Mouse (Mus musculus): Measurements from ENCODE around the gene Hoxc13. TPM values are rescaled to one million over a fixed set of nuclear protein-coding genes. Genes with fewer than 3 reads are reported as not detected.

Hoxc13 gene
- polyA plus RNA-seq, 1 experiment from 2014 or later = not detected

GRCm38 (mm10) chr15:102965892-102966775 lies 45.2 kb downstream of the Hoxc13 start:
- WGBS = 3% methylated on average over 30 of the region's 30 CpGs
- peak; percentile 62; the same call in 1 of the 2 replicates for ATAC-seq (replicated peaks; ENCODE audit: insufficient number of reproducible peaks, insufficient read depth, low FRiP score, low read depth)

DNA sequence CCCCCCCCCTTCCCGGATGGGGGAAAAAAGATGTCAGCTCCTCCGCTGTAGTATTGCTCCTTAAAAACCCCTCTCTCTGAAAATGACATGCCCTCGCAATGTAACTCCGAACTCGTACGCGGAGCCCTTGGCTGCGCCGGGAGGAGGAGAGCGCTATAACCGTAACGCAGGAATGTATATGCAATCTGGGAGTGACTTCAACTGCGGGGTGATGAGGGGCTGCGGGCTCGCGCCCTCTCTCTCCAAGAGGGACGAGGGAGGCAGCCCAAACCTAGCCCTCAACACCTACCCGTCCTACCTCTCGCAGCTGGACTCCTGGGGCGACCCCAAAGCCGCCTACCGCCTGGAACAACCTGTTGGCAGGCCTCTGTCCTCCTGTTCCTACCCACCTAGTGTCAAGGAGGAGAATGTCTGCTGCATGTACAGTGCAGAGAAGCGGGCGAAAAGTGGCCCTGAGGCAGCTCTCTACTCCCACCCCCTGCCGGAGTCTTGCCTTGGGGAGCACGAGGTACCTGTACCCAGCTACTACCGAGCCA lies 45.9 kb downstream of the Hoxc13 start, which contains the start of gene Hoxc10:
Gene Hoxc10 (plus strand): TSS at position 21 of the 536 bp plus-strand sequence.
- H3K9me3 ChIP-seq (replicated peaks) = no peaks in the 10 kb centered on the region
- H3K27me3 ChIP-seq = peaks cover 97% of the 10 kb centered on the region
- H3K4me2 ChIP-seq = peak within 1 kb of the TSS; percentile 33
- peak within 1 kb of the TSS; percentile 13; the same call in 1 of the 2 replicates for H3K4me3 ChIP-seq
- ATAC-seq (replicated peaks; ENCODE audit: insufficient number of reproducible peaks, insufficient read depth, low FRiP score, low read depth) = no peak
- H3K27ac ChIP-seq = no peak within 1 kb of the TSS
- H3K9ac ChIP-seq = no peak within 1 kb of the TSS
- 4% methylated on average over 27 of the region's 27 CpGs for WGBS
- H3K36me3 ChIP-seq = no peaks in the 10 kb centered on the region
- peaks cover 10% of the 10 kb centered on the region for H3K4me1 ChIP-seq (replicated peaks)

More at GRCm38 (mm10) chr15:102965892-102966775, 45.2 kb downstream of the Hoxc13 start:
- Histone ChIP-seq H3K4me2 (peak overlapping the region; percentile 33), H3K9ac (no peak overlapping the region), H3K4me3 (peak overlapping the region; percentile 13; the same call in 1 of the 2 replicates), H3K4me1 (replicated peaks) (peaks cover 10% of the 10 kb centered on the region), H3K27ac (no peak overlapping the region), H3K9me3 (replicated peaks) (no peaks in the 10 kb centered on the region), H3K27me3 (peaks cover 97% of the 10 kb centered on the region), H3K36me3 (no peaks in the 10 kb centered on the region)

- peak within 1 kb of the TSS; percentile 13; the same call in 1 of the 2 replicates for H3K4me3 ChIP-seq
- no peak within 1 kb of the TSS for H3K27ac ChIP-seq
- H3K27me3 ChIP-seq = peaks cover 99% of the 10 kb centered on the region
- no peaks in the 10 kb centered on the region for H3K36me3 ChIP-seq
- ATAC-seq (replicated peaks; ENCODE audit: insufficient number of reproducible peaks, insufficient read depth, low FRiP score, low read depth) = no peak
- H3K4me2 ChIP-seq = peak within 1 kb of the TSS; percentile 33
- WGBS = 5% methylated on average over 12 of the region's 12 CpGs
- H3K9ac ChIP-seq = no peak within 1 kb of the TSS
- peaks cover 10% of the 10 kb centered on the region for H3K4me1 ChIP-seq (replicated peaks)
- H3K9me3 ChIP-seq (replicated peaks) = no peaks in the 10 kb centered on the region
Observed at GRCm38 (mm10) chr15:102967312-102967510, 46.3 kb downstream of the Hoxc13 start, which contains the start of gene Hoxc5. Hoxc5 (plus strand) TSS chr15:102967443.

- no peak overlapping the region for H3K27ac ChIP-seq
- no peak overlapping the region for H3K4me2 ChIP-seq
- WGBS = 4% methylated on average over 34 of the region's 34 CpGs
- peaks cover 99% of the 10 kb centered on the region for H3K27me3 ChIP-seq
- H3K4me1 ChIP-seq (replicated peaks) = peaks cover 10% of the 10 kb centered on the region
- no peaks in the 10 kb centered on the region for H3K36me3 ChIP-seq
- H3K4me3 ChIP-seq = no peak overlapping the region
- no peak overlapping the region for H3K9ac ChIP-seq
- H3K9me3 ChIP-seq (replicated peaks) = no peaks in the 10 kb centered on the region
- no peak for ATAC-seq (replicated peaks; ENCODE audit: insufficient number of reproducible peaks, insufficient read depth, low FRiP score, low read depth)
Observed at GRCm38 (mm10) chr15:102967511-102968397, 46.9 kb downstream of the Hoxc13 start.

DNA sequence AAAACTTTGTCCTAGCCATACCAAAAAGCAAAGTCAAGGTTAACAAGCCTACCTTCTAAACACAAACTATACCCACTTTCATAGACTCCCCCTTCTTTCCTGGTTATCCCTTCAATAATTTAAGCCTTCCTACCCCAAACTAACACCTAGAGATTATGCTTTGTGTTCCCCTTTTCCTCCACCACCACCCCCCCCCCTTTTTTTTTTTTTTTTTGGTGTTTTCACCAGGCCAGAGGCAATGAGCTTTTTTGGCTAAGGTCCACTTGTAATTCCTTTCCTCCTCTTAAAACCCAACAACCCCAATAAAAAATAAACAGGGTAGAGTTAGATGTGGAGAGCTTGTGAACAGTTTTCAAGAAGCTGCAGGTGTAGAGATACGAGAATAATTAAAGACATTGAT lies 48.4 kb downstream of the Hoxc13 start:
- 40% methylated on average over 1 of the region's 1 CpGs for WGBS
- peaks cover 99% of the 10 kb centered on the region for H3K27me3 ChIP-seq
- no peak overlapping the region for H3K9ac ChIP-seq
- no peaks in the 10 kb centered on the region for H3K36me3 ChIP-seq
- peaks cover 10% of the 10 kb centered on the region for H3K4me1 ChIP-seq (replicated peaks)
- no peak for ATAC-seq (replicated peaks; ENCODE audit: insufficient number of reproducible peaks, insufficient read depth, low FRiP score, low read depth)
- no peaks in the 10 kb centered on the region for H3K9me3 ChIP-seq (replicated peaks)
- no peak overlapping the region for H3K4me3 ChIP-seq
- no peak overlapping the region for H3K27ac ChIP-seq
- no peak overlapping the region for H3K4me2 ChIP-seq

DNA sequence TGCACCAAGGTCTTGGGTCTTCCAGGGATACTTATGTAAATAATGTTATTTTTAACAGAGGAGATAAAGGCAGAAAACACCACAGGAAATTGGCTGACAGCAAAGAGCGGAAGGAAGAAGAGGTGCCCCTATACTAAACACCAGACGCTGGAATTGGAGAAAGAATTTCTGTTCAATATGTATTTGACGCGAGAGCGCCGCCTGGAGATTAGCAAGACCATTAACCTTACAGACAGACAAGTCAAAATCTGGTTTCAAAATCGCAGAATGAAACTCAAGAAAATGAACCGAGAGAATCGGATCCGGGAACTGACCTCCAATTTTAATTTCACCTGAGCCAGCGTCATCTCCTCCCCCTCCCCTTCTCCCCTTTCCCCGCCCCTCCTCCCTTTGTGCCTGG lies 49.8 kb downstream of the Hoxc13 start:
- Histone ChIP-seq H3K27me3 (peaks cover 97% of the 10 kb centered on the region), H3K4me3 (no peak overlapping the region), H3K36me3 (no peaks in the 10 kb centered on the region), H3K9ac (no peak overlapping the region), H3K4me2 (no peak overlapping the region), H3K4me1 (replicated peaks) (peaks cover 10% of the 10 kb centered on the region), H3K9me3 (replicated peaks) (no peaks in the 10 kb centered on the region), H3K27ac (no peak overlapping the region)
- ATAC-seq (replicated peaks; ENCODE audit: insufficient number of reproducible peaks, insufficient read depth, low FRiP score, low read depth) = no peak
- WGBS = 2% methylated on average over 12 of the region's 12 CpGs

- H3K4me2 ChIP-seq = no peak overlapping the region
- H3K36me3 ChIP-seq = no peaks in the 10 kb centered on the region
- H3K9ac ChIP-seq = no peak overlapping the region
- ATAC-seq (replicated peaks; ENCODE audit: insufficient number of reproducible peaks, insufficient read depth, low FRiP score, low read depth) = no peak
- no peaks in the 10 kb centered on the region for H3K9me3 ChIP-seq (replicated peaks)
- H3K27ac ChIP-seq = no peak overlapping the region
- H3K4me3 ChIP-seq = no peak overlapping the region
- WGBS = under 1% methylated on average over 21 of the region's 21 CpGs
- H3K27me3 ChIP-seq = peaks cover 97% of the 10 kb centered on the region
- H3K4me1 ChIP-seq (replicated peaks) = peaks cover 6% of the 10 kb centered on the region
Observed at GRCm38 (mm10) chr15:102972254-102972653, 51.4 kb downstream of the Hoxc13 start.

DNA sequence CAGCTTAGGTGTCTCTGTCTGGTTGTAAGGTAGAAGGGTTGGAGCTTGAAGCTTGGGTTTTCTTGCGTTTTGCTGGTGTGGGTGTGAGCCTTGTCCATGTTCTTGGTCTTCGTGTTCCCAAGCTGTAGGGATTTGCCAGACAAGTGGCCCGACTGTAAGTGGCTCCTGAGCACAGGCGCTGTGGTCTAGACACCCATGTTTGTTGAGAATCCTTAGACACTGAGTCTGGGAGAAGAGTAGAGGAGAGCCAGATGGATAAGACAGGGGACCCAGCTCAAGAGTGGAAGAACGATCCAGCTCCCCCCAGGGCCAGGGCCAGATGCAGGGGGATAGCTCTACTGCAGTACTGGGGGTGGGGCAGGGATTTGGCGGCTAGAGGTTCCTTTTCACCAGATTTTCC lies 51.9 kb downstream of the Hoxc13 start:
- H3K4me3 ChIP-seq = no peak overlapping the region
- H3K4me2 ChIP-seq = no peak overlapping the region
- 7% methylated on average over 6 of the region's 6 CpGs for WGBS
- ATAC-seq (replicated peaks; ENCODE audit: insufficient number of reproducible peaks, insufficient read depth, low FRiP score, low read depth) = no peak
- H3K27me3 ChIP-seq = peaks cover 97% of the 10 kb centered on the region
- H3K9ac ChIP-seq = no peak overlapping the region
- H3K36me3 ChIP-seq = no peaks in the 10 kb centered on the region
- peaks cover 8% of the 10 kb centered on the region for H3K4me1 ChIP-seq (replicated peaks)
- no peaks in the 10 kb centered on the region for H3K9me3 ChIP-seq (replicated peaks)
- H3K27ac ChIP-seq = no peak overlapping the region

DNA sequence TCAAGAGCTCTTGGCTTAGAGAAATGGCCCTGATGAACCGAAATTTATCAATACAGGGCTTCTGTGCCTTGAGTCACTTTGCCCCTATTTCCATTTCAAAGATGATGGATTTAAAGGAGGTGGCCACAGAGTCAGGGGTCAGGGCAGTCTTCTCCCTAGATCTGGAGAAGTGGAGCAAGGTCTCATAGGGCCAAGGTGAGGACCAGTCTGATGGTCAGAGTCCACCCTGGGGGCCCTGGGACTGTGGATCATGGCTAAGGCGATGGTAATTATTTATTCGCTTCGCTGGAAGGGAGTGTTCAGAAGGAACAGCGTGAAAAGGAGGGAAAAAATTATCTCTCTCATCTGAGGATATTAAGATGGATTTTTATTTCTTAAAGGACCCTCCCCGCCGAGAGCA lies 54.1 kb downstream of the Hoxc13 start:
- WGBS = 9% methylated on average over 7 of the region's 7 CpGs
- Histone ChIP-seq H3K4me2 (no peak overlapping the region), H3K4me3 (no peak overlapping the region), H3K9ac (no peak overlapping the region), H3K4me1 (replicated peaks) (peaks cover 8% of the 10 kb centered on the region), H3K27me3 (peaks cover 98% of the 10 kb centered on the region), H3K9me3 (replicated peaks) (no peaks in the 10 kb centered on the region), H3K36me3 (no peaks in the 10 kb centered on the region), H3K27ac (no peak overlapping the region)
- ATAC-seq (replicated peaks; ENCODE audit: insufficient number of reproducible peaks, insufficient read depth, low FRiP score, low read depth) = no peak

DNA sequence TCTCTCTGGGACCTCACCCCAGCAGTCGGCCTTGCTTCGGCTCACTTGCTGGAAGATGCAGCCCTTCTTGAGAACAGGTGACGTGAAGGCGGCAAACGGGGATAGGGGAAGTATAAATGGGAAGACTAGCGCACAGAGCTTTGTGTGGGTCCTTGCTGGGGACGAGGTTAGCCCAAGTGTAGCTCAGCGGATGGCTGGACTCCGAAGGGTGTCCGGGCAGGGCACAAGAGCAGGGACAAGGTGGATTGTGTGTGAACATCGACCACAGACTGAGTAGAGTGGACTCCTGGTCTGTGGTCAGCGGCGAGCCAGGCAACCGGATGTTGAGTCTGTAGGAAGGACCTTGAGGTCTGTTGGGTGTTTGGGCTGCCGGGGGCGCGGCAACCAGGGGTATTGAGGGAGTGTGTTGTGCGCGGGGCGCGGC lies 54.8 kb downstream of the Hoxc13 start:
- Histone ChIP-seq H3K4me1 (replicated peaks) (peaks cover 8% of the 10 kb centered on the region), H3K9ac (no peak overlapping the region), H3K4me3 (no peak overlapping the region), H3K4me2 (no peak overlapping the region), H3K36me3 (no peaks in the 10 kb centered on the region), H3K27ac (no peak overlapping the region), H3K9me3 (replicated peaks) (no peaks in the 10 kb centered on the region), H3K27me3 (peaks cover 98% of the 10 kb centered on the region)
- no peak for ATAC-seq (replicated peaks; ENCODE audit: insufficient number of reproducible peaks, insufficient read depth, low FRiP score, low read depth)
- WGBS = 2% methylated on average over 21 of the region's 21 CpGs

DNA sequence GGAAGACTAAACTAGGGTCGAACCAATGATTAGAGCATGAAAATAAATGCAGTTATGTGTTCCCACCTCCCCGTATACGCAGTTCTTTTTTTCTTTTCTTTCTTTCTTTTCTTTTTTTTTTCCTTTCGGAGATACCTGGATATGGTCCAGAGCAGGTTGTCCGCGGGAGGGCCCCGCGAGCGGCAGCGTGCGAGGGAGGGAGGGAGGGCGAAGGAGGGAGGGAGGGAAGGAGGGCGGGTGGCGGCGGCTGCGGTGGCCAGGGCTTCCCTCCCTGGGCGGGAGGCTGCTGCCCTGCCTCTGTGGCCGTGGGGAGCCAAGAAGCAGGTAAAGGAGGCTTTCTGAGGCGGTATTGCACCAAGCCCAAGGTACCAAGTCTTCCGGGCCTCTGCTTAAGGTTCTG lies 55.3 kb downstream of the Hoxc13 start, which contains the start of gene Hoxc9:
Gene Hoxc9 (plus strand): TSS at position 269 of the 400 bp plus-strand sequence.
- no peaks in the 10 kb centered on the region for H3K9me3 ChIP-seq (replicated peaks)
- ATAC-seq (replicated peaks; ENCODE audit: insufficient number of reproducible peaks, insufficient read depth, low FRiP score, low read depth) = no peak
- 0 out of 2 replicates have a peak within 1 kb of the TSS, but pooled peaks have one; percentile 21 for H3K9ac ChIP-seq
- peaks cover 98% of the 10 kb centered on the region for H3K27me3 ChIP-seq
- H3K27ac ChIP-seq = no peak within 1 kb of the TSS
- H3K4me1 ChIP-seq (replicated peaks) = peaks cover 8% of the 10 kb centered on the region
- 4% methylated on average over 13 of the region's 20 CpGs for WGBS
- H3K4me3 ChIP-seq = peak within 1 kb of the TSS; percentile 35
- no peaks in the 10 kb centered on the region for H3K36me3 ChIP-seq
- peak within 1 kb of the TSS; percentile 50 for H3K4me2 ChIP-seq

Measured in heart, embryonic 15.5 days (tissue).